ENCODE assay signal across 8 mouse cellular contexts in the genomic region with DNA sequence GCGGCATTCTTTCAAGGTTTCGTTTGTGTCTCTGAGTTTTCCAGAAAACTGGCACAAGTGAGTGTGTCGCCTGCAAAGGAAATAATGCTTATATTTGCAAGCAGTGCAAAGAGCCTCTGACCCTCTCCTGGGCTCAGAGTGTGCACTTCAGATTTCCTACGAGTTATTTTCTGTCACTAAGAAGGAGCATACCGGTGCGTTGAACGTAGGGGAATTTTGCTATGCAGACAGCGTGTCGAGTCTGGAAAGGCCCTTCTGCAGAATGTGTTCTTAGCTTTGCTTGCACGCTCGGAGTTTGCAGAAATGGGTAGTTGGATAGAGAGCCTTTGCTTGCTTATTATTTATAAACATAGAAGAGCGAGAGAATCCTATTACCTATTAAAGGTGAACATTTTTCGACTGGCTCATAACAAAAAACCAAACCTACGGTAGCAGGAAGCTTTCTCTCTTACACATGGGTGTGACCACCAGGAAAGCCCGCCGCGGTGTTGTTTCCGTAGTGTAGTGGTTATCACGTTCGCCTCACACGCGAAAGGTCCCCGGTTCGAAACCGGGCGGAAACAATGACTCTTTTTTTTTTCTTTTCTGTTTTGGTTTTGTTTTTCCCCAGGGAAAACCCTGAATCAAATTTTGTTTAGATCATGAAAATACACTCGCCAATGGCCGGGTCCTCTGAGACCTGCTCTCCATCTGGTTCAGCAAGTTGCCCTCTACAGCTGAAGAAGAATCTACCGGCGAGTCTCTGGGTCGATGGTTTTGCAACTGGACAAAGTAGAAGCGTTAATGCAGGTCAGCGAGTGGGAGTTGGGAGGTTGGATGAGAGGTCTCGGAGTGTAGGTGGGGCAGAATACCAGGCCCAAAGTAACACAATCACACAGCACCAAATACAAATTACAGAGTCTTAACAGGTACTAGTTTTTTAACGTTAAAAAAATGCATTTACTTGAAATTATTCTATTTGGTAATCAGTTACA. TPM values are rescaled to one million over a fixed set of nuclear protein-coding genes. Genes with fewer than 3 reads are reported as not detected.
DNase-seq lines count a peak whose midpoint lies in the region; ATAC-seq and TF ChIP-seq lines count a peak whose summit lies in the region.

No protein-coding gene starts in this region.

- TF ChIP-seq POLR2A in brain, embryonic 14.5 days (IDR thresholded peaks at IDR 0.05; ENCODE audit: borderline replicate concordance, extremely low read depth, insufficient read depth, insufficient read length, poor library complexity, severe bottlenecking), result no peak

- H3K9me3 ChIP-seq in forebrain, embryonic 11.5 days (ENCODE audit: control insufficient read depth, low read length), result no peaks in the 10 kb centered on the region
- no peaks in the 10 kb centered on the region for H3K9me3 ChIP-seq in heart, embryonic 15.5 days (replicated peaks)
- H3K9me3 ChIP-seq in liver, embryonic 12.5 days (replicated peaks), result no peaks in the 10 kb centered on the region
- H3K9me3 ChIP-seq in stomach, embryonic 16.5 days (replicated peaks; ENCODE audit: control insufficient read depth, low read length), result no peaks in the 10 kb centered on the region

- H3K27me3 ChIP-seq in forebrain, embryonic 11.5 days (ENCODE audit: control insufficient read depth, insufficient read depth, low read length), result no peaks in the 10 kb centered on the region
- H3K27me3 ChIP-seq in heart, embryonic 15.5 days, result no peaks in the 10 kb centered on the region
- H3K27me3 ChIP-seq in liver, embryonic 12.5 days (replicated peaks), result no peaks in the 10 kb centered on the region
- no peaks in the 10 kb centered on the region for H3K27me3 ChIP-seq in stomach, embryonic 16.5 days (ENCODE audit: control insufficient read depth, insufficient read depth, low read length)

- DNase-seq in CD4-positive, CD25-positive, alpha-beta regulatory T cell, adult 2 months (ENCODE audit: low read depth, low spot score), result peak; percentile 87
- DNase-seq in brain, embryonic 14.5 days (ENCODE audit: low read depth), result peak; percentile 91
- peak; percentile 96 for DNase-seq in forebrain, embryonic 11.5 days (ENCODE audit: low spot score)
- peak; percentile 84 for DNase-seq in kidney, postnatal 14 days
- peak; percentile 83 to 88 for DNase-seq in natural killer cell, adult 2 months (ENCODE audit: low spot score in 2 of 2)

- H3K9ac ChIP-seq in forebrain, embryonic 11.5 days (ENCODE audit: low read length), result peak overlapping the region; percentile 59
- H3K9ac ChIP-seq in heart, embryonic 15.5 days, result peak overlapping the region; percentile 54
- peak overlapping the region; percentile 78 for H3K9ac ChIP-seq in liver, embryonic 12.5 days
- peak overlapping the region; percentile 56 for H3K9ac ChIP-seq in stomach, embryonic 16.5 days (ENCODE audit: low read length)

- ATAC-seq in forebrain, embryonic 11.5 days (replicated peaks; ENCODE audit: low FRiP score), result no peak
- no peak for ATAC-seq in heart, embryonic 15.5 days (replicated peaks; ENCODE audit: insufficient number of reproducible peaks, insufficient read depth, low FRiP score, low read depth)
- ATAC-seq in liver, embryonic 12.5 days, result peak; percentile 38; the same call in 1 of the 2 replicates
- 0 out of 2 replicates have a peak, but pooled peaks have one; percentile 59 for ATAC-seq in stomach, embryonic 16.5 days (ENCODE audit: insufficient read depth, low FRiP score)

- H3K4me2 ChIP-seq in forebrain, embryonic 11.5 days (ENCODE audit: low read depth, low read length, severe bottlenecking), result peak overlapping the region; percentile 59
- H3K4me2 ChIP-seq in heart, embryonic 15.5 days, result peak overlapping the region; percentile 72
- H3K4me2 ChIP-seq in liver, embryonic 12.5 days, result peak overlapping the region; percentile 68
- peak overlapping the region; percentile 54 for H3K4me2 ChIP-seq in stomach, embryonic 16.5 days (ENCODE audit: low read depth, low read length)

- 0 out of 2 replicates have a peak, but pooled peaks cover 2% of the 10 kb centered on the region for H3K4me1 ChIP-seq in forebrain, embryonic 11.5 days (replicated peaks; ENCODE audit: control insufficient read depth, insufficient read depth, low read length)
- H3K4me1 ChIP-seq in heart, embryonic 15.5 days (replicated peaks), result peaks cover 11% of the 10 kb centered on the region
- H3K4me1 ChIP-seq in liver, embryonic 12.5 days, result peaks cover 36% of the 10 kb centered on the region
- H3K4me1 ChIP-seq in stomach, embryonic 16.5 days (ENCODE audit: control insufficient read depth, insufficient read depth, low read length), result 0 out of 2 replicates have a peak, but pooled peaks cover 4% of the 10 kb centered on the region

- no peaks in the 10 kb centered on the region for H3K36me3 ChIP-seq in forebrain, embryonic 11.5 days (ENCODE audit: control insufficient read depth, insufficient read depth, low read length)
- H3K36me3 ChIP-seq in heart, embryonic 15.5 days, result no peaks in the 10 kb centered on the region
- H3K36me3 ChIP-seq in liver, embryonic 12.5 days, result no peaks in the 10 kb centered on the region
- no peaks in the 10 kb centered on the region for H3K36me3 ChIP-seq in stomach, embryonic 16.5 days (ENCODE audit: control insufficient read depth, insufficient read depth, low read length)

- TF ChIP-seq CTCF in brain, embryonic 14.5 days (IDR thresholded peaks at IDR 0.05; ENCODE audit: borderline replicate concordance, extremely low read depth, insufficient read depth, insufficient read length), result no peak

- H3K27ac ChIP-seq in forebrain, embryonic 11.5 days (ENCODE audit: low read depth, low read length), result no peak overlapping the region
- H3K27ac ChIP-seq in heart, embryonic 15.5 days, result peak overlapping the region; percentile 54
- H3K27ac ChIP-seq in liver, embryonic 12.5 days, result peak overlapping the region; percentile 23; the same call in 1 of the 2 replicates
- peak overlapping the region; percentile 12; the same call in 1 of the 2 replicates for H3K27ac ChIP-seq in stomach, embryonic 16.5 days (ENCODE audit: low read length)

- H3K4me3 ChIP-seq in forebrain, embryonic 11.5 days (ENCODE audit: low read depth, low read length), result peak overlapping the region; percentile 37
- H3K4me3 ChIP-seq in heart, embryonic 15.5 days, result peak overlapping the region; percentile 55
- peak overlapping the region; percentile 66 for H3K4me3 ChIP-seq in liver, embryonic 12.5 days
- H3K4me3 ChIP-seq in stomach, embryonic 16.5 days (replicated peaks; ENCODE audit: low read length), result peak overlapping the region; percentile 57

- under 1% methylated on average over 35 of the region's 35 CpGs for WGBS in forebrain, embryonic 11.5 days
- WGBS in heart, embryonic 15.5 days, result 2% methylated on average over 35 of the region's 35 CpGs
- 2% methylated on average over 35 of the region's 35 CpGs for WGBS in liver, embryonic 12.5 days (ENCODE audit: insufficient replicate concordance)
- WGBS in stomach, embryonic 16.5 days, result 2% methylated on average over 35 of the region's 35 CpGs

RNA-seq across cellular contexts. Expression of a gene that starts 9.0 kb away (rescaled TPM):
- polyA plus RNA-seq in brain, embryonic 14.5 days (2012; rRNA removed), result 8.8 and 13.4 TPM in 2 replicates
- polyA plus RNA-seq in forebrain, embryonic 11.5 days (2014; fragmentation: Nextera tagmentation; extraction: Ambion mirVana), result 5.6 TPM in 1 of 2 replicates, not detected in the other
- polyA plus RNA-seq in heart, embryonic 15.5 days (2015; fragmentation: Nextera tagmentation; extraction: Ambion mirVana), result 3.5 TPM in 1 of 2 replicates, not detected in the other
- 9.3 and 17.8 TPM in 2 replicates for polyA plus RNA-seq in liver, embryonic 12.5 days (2016; fragmentation: Nextera tagmentation; extraction: Ambion mirVana)
- polyA plus RNA-seq in stomach, embryonic 16.5 days (2015; fragmentation: Nextera tagmentation; extraction: Ambion mirVana), result 10.9 TPM in 1 of 2 replicates, not detected in the other

RNA-seq across cellular contexts. Expression of a gene that starts 9.3 kb away (rescaled TPM):
- 20.9 and 21.3 TPM in 2 replicates for polyA plus RNA-seq in brain, embryonic 14.5 days (2012; rRNA removed)
- polyA plus RNA-seq in forebrain, embryonic 11.5 days (2014; fragmentation: Nextera tagmentation; extraction: Ambion mirVana), result 5.4 and 11.9 TPM in 2 replicates
- 1.6 and 1.7 TPM in 2 replicates for polyA plus RNA-seq in heart, embryonic 15.5 days (2015; fragmentation: Nextera tagmentation; extraction: Ambion mirVana)
- 4.4 and 4.8 TPM in 2 replicates for polyA plus RNA-seq in liver, embryonic 12.5 days (2016; fragmentation: Nextera tagmentation; extraction: Ambion mirVana)
- polyA plus RNA-seq in stomach, embryonic 16.5 days (2015; fragmentation: Nextera tagmentation; extraction: Ambion mirVana), result 2.6 and 4.0 TPM in 2 replicates

RNA-seq across cellular contexts. Expression of a gene that starts 14.8 kb away (rescaled TPM):
- polyA plus RNA-seq in brain, embryonic 14.5 days (2012; rRNA removed), result 20.0 and 40.1 TPM in 2 replicates
- polyA plus RNA-seq in forebrain, embryonic 11.5 days (2014; fragmentation: Nextera tagmentation; extraction: Ambion mirVana), result 52.1 and 59.1 TPM in 2 replicates
- 8.6 and 12.1 TPM in 2 replicates for polyA plus RNA-seq in heart, embryonic 15.5 days (2015; fragmentation: Nextera tagmentation; extraction: Ambion mirVana)
- 44.1 and 49.4 TPM in 2 replicates for polyA plus RNA-seq in liver, embryonic 12.5 days (2016; fragmentation: Nextera tagmentation; extraction: Ambion mirVana)
- polyA plus RNA-seq in stomach, embryonic 16.5 days (2015; fragmentation: Nextera tagmentation; extraction: Ambion mirVana), result 13.4 and 15.5 TPM in 2 replicates

RNA-seq across cellular contexts. Expression of a gene that starts 16.4 kb away (rescaled TPM):
- 32.1 and 55.3 TPM in 2 replicates for polyA plus RNA-seq in brain, embryonic 14.5 days (2012; rRNA removed)
- polyA plus RNA-seq in forebrain, embryonic 11.5 days (2014; fragmentation: Nextera tagmentation; extraction: Ambion mirVana), result 64.5 and 67.2 TPM in 2 replicates
- 11.2 and 12.4 TPM in 2 replicates for polyA plus RNA-seq in heart, embryonic 15.5 days (2015; fragmentation: Nextera tagmentation; extraction: Ambion mirVana)
- polyA plus RNA-seq in liver, embryonic 12.5 days (2016; fragmentation: Nextera tagmentation; extraction: Ambion mirVana), result 24.0 and 28.2 TPM in 2 replicates
- polyA plus RNA-seq in stomach, embryonic 16.5 days (2015; fragmentation: Nextera tagmentation; extraction: Ambion mirVana), result 17.8 and 25.3 TPM in 2 replicates

RNA-seq across cellular contexts. Expression of a gene that starts 16.7 kb away (rescaled TPM):
- 20.2 and 23.7 TPM in 2 replicates for polyA plus RNA-seq in brain, embryonic 14.5 days (2012; rRNA removed)
- 9.6 and 11.7 TPM in 2 replicates for polyA plus RNA-seq in forebrain, embryonic 11.5 days (2014; fragmentation: Nextera tagmentation; extraction: Ambion mirVana)
- 2.8 and 5.8 TPM in 2 replicates for polyA plus RNA-seq in heart, embryonic 15.5 days (2015; fragmentation: Nextera tagmentation; extraction: Ambion mirVana)
- polyA plus RNA-seq in liver, embryonic 12.5 days (2016; fragmentation: Nextera tagmentation; extraction: Ambion mirVana), result 14.5 and 17.1 TPM in 2 replicates
- 5.6 and 10.3 TPM in 2 replicates for polyA plus RNA-seq in stomach, embryonic 16.5 days (2015; fragmentation: Nextera tagmentation; extraction: Ambion mirVana)

Comparison
In these comparisons a context has a peak if more than half of its experiments do, and no peak if none do; other contexts are left out.
1. ATAC-seq: peak in liver, embryonic 12.5 days (single experiment) and stomach, embryonic 16.5 days (single experiment); none in forebrain, embryonic 11.5 days (single experiment) and heart, embryonic 15.5 days (single experiment).
2. Peak in every context shown above with its lines, with median percentiles within 50 percentile points of each other: DNase-seq, H3K4me2 ChIP-seq, H3K4me3 ChIP-seq and H3K9ac ChIP-seq.